Mouse (Mus musculus) ovary, postnatal 10 days (tissue): Measurements from ENCODE around the gene Dnah7a.
"Not testable (repeated sequence)": the region's sequence is repeated elsewhere in the genome, so short reads cannot be mapped to it uniquely, and the experiment has no call there.

Experiments
- DNase-seq: peaks from one replicate; pipeline ENCODE4 v3.0.0; 2022; ENCODE audit warnings: low spot score

Gene Dnah7a

GRCm38 (mm10) chr1:53706431-53707361 is at the start of gene Dnah7a:
TSS of gene Dnah7a (minus strand) at chr1:53706784.
- no peak for DNase-seq

GRCm38 (mm10) chr1:53753501-53753900 is 46.9 kb upstream of the Dnah7a start:
- not testable (repeated sequence) for DNase-seq

DNA sequence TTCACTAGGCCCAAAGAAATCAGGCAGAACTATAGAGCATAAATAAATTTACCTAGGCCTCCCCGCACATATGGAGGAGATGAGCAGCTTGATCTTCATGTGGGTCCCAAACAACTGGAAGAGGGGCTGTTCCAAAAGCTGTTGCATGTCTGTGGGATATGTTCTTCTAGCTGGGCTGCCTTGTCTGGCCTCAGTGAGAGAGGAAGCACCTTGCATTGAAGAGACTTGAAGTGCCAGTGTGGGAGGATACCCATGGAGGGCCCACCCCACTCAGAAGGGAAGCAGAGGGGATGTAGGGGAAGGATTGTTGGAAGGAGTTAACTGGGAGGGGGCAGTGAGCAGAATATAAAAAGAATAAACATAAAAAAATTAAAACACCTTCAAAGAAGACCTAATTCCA is 44.6 kb upstream of the Dnah7a start:
- DNase-seq = no peak

GRCm38 (mm10) chr1:53750697-53751096 is 44.1 kb upstream of the Dnah7a start:
- DNase-seq = not testable (repeated sequence)

- not testable (repeated sequence) for DNase-seq
Observed at GRCm38 (mm10) chr1:53749881-53750385, 43.3 kb upstream of the Dnah7a start.

DNA sequence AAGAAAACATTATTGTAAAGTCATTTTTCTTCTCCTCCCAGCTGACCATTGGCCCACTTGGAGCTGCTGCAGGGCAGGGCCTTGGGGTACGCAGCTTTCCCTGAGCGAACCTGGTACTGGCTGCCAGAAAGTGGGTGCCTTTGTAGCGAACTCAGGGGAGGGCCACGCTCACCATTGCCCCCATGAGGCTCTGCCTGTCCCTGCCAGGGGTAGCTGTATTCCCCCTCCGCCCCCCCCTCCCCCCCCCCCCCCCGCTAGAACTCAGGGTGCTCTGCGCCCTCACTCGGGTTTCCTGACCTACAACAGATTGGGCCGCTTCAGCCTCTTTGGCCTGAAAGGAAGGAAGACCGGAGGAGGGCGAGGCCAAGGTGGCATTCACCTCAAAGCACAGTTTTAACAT is 42.0 kb upstream of the Dnah7a start:
- DNase-seq = no peak

DNA sequence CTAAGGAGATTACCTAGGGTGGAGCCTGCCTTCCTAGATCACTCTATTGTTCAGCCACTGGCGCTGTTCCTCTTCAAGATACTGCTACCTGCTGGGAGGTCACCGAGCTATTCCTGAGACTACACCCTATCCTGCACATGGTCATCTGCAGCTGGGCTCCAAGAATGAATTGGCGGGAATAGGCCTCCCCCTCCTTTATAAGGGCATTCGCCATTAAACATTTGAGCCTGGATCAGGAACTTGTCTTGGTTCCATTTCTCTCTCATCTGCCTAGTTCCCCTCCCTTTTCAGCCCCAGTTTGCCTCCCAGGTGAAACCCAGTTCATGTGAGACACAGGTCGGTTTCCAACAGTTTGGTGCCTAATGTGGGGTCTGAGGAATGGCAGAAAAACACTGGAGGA is 39.4 kb upstream of the Dnah7a start:
- no peak for DNase-seq

DNA sequence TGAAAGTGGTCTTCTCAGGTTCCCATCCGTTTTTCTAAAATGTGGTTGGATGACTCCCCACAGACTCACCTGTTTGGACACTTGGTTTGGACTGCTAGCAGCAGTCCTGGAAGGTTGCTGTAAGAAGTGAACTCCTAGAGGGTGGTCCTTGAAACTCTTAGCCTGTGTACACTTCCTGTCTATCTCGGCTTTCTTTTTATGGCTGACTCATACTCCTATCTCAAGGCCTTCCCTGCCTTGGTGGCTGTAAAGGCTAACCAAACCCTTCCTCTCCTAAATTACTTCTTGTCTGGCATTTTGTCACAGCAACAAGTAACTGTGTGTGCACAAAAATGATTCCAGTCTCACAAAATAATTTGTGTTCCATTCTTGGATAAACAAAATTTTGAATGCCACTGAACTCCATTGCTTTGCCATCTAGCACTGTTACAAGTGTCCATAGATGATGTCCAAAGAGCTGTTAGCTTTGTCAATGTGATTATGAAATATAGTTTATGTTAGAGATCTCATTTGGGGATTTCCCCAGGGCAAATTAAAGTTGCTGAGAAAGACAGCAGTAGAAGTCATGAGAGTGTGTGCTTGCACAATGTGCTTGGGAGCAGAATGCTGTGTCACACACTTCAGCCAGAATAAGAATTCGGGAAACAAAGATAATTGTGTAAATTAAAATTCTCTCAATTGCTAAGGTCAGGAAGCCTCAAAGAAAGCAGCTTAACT is 35.3 kb upstream of the Dnah7a start:
- DNase-seq = no peak

- no peak for DNase-seq
Observed at GRCm38 (mm10) chr1:53740777-53741336, 34.3 kb upstream of the Dnah7a start.

- DNase-seq = not testable (repeated sequence)
Observed at GRCm38 (mm10) chr1:53740077-53740776, 33.6 kb upstream of the Dnah7a start.

DNA sequence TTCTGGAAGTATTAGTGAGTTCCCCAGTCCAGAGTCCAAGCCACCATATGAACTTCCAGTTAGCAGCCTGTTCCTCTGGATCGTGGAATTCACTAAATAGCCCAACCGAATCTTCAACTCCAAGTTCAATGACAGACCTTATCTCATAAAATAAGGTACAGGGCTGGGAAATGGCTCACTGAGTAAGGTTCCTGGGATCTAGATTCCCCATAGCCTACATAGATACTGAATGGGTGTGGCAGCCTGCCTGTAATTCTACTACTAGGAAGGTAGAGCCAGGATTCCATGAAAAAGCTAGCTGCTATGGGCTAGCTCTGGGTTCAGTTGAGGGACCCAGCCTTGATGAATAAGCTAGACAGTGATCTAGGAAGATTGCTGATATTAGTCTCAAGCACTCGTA is 30.0 kb upstream of the Dnah7a start:
- DNase-seq = no peak

DNA sequence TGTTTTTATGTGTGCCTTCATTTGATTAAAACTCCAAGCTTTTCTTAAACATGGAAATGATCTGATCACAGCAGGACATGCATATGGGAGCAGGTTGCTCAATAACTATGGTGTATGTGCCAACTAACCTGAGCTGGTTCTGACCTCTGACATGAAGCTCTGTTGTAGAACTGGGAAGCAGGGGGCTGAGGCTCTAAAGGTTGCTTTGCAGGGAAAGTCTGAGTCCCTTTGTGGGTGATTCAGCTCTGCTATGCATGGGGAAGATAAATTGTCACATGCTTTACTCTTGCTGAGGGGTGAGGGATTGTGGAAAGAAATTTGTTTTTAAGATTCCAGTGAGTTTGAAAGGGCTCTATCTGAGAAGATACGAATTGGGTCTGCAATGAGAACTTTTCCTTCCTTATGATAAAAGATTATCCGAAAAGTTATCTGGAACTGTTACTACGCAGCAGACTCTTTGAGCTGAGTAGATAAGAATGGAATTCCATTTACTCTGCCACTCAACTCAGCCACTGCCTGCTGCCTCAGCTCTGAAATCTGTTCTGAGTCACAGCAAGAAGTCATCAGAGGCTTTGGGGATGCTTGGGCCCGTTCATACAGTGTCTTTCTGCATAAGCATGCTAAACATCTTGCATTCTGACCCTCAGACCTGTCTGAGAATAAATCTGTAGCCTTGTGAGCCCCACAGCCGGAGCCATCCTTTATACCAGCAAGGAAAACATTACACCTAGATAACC is 22.1 kb upstream of the Dnah7a start:
- no peak for DNase-seq

GRCm38 (mm10) chr1:53726883-53727282 is 20.3 kb upstream of the Dnah7a start:
- DNase-seq = no peak

DNA sequence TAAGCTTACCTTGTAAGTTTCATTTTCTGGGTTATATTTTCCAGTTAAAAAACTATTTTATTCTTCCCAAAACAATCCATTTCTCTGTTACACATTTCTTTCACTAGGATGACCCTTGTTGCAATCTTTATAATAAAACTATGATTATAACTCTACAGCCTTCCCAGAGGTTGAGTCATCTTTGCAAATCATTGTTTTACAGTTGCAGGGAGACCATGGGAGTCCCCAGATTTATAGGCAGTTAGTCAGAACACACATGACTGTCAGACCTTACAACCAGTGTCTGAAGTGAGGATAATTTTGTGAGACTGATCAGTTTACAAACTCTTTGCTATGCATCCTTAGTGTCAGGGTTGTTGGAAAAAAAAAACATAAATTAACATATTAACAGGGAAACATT is 14.8 kb upstream of the Dnah7a start:
- no peak for DNase-seq

- DNase-seq = no peak
Observed at GRCm38 (mm10) chr1:53720601-53721351, 14.2 kb upstream of the Dnah7a start.

- no peak for DNase-seq
Observed at GRCm38 (mm10) chr1:53715966-53716515, 9.5 kb upstream of the Dnah7a start.

- DNase-seq = no peak
Observed at GRCm38 (mm10) chr1:53715446-53715845, 8.9 kb upstream of the Dnah7a start.

- not testable (repeated sequence) for DNase-seq
Observed at GRCm38 (mm10) chr1:53713383-53713782, 6.8 kb upstream of the Dnah7a start.

DNA sequence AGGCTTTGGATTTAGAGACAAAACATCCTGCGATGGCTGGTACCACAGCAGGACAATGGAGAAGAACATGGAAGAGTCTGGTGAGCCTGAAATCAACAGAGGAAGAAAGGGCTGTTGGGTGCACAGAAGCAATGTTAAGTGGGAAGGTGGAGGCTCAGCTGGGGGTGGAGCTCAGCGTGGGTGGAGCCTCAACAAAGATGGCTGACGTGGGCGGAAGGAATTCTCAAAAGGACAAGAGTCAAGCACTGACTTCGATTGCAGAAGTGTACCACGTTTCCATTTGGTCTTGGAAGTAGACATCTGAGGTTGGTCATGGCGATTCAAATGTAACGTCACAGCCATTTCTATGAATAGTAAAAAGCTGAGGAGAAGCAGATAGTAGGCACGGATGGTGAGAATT is 4.5 kb upstream of the Dnah7a start:
- no peak for DNase-seq

GRCm38 (mm10) chr1:53709602-53710001 is 3.0 kb upstream of the Dnah7a start:
- not testable (repeated sequence) for DNase-seq
